Mouse (Mus musculus) urinary bladder, postnatal 10 days (tissue): ENCODE results near the gene Flywch1.
"Not testable (repeated sequence)": the region's sequence is repeated elsewhere in the genome, so short reads cannot be mapped to it uniquely, and the experiment has no call there.

Source experiments
- DNase-seq: peaks from one replicate; pipeline ENCODE4 v3.0.0; 2022; ENCODE audit warnings: low spot score

The Flywch1 gene

GRCm38 (mm10) chr17:23778447-23778846 lies 7.0 kb upstream of the Flywch1 start:
- no peak for DNase-seq

GRCm38 (mm10) chr17:23777141-23777540 lies 5.7 kb upstream of the Flywch1 start:
- DNase-seq = no peak

- DNase-seq = no peak
Measured at GRCm38 (mm10) chr17:23776216-23776615, 4.8 kb upstream of the Flywch1 start.

DNA sequence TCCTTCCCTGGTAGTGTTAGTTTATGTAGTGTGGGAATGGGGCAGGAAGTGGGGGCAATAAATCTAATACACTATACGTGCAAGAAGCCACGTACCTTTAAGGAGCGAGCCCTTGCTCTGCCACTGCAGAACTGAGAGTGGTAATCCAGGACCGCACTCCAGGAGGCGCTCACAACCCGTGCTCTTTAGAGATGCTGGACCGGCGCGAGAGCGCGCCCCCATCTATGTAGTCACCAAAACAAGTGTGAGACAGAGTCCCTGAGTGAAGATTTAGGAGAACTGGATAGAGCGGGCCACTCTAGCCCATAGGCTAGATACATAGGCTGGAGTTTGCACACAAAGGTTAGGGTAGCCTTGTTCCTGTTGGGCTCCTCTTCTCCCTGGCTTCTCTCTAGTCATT lies 2.7 kb upstream of the Flywch1 start:
- no peak for DNase-seq

DNA sequence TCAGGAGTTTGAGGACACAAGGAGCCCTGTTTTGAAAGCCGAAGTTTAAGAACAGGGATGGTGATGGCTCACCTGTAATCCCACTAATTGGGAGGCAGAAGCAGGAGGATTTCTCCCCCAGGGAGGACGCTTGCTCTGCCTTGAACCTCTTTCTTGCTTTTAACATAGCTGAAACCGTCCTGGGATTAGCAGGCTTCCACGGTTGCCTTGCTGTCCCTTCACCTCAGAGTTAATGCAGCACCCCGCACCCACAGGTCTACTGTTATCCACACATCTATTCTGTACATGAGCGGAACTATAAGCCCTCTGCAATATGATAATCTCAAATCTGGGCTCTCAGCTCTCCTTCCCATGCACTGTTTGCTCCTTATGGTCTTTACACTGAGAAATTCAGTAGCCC lies 2.3 kb upstream of the Flywch1 start:
- no peak for DNase-seq

DNA sequence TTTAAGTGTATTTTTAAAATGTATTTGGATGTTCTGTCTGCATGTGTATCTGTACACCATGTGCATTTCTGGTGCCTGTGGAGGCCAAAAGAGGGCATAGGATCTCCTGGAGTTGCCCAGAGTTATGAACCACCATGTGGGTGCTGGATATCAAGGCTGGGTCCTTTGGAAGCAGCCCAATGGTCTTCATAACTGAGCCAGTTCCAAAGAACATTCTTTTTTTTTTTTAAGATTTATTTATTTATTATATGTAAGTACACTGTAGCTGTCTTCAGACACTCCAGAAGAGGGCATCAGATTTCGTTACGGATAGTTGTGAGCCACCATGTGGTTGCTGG lies 786 bp upstream of the Flywch1 start:
- not testable (repeated sequence) for DNase-seq

DNA sequence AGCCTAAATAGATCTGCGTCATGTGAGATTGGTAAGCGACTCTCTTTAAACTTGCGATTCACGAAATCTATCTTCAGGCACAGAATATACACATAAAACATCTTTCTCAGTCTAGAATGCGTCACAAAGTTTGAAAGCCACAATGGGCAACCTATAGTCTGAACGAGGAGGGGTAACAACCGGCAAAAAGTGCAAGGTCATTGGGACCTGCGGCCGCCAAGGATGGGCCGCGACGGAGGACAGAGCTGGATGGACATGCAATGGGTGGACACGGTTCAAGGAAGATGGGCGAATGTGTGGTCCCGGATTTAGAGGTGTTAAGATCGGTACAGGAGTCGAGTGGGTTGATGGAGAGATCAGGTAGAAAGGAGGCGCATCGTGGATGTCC lies 512 bp downstream of the Flywch1 start:
- DNase-seq = no peak

DNA sequence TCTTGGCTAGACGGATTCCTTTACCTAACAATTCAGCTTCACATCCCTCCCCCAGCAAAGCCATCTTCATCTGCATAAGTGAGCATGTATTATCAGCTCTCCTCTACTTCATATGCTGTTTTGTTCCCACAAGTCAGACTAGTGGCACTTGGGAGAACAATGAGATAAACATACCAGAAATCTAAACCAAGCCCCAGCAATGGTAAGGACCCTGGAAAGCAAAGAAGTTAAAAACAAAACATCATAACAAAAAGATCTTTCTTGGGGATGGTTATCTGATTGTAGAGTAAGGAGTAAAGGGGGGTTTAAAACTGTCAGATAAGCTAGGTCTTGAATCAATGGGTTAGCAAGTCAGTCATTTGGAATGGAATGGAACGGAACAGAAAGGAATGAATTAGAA lies 909 bp downstream of the Flywch1 start:
- no peak for DNase-seq

DNA sequence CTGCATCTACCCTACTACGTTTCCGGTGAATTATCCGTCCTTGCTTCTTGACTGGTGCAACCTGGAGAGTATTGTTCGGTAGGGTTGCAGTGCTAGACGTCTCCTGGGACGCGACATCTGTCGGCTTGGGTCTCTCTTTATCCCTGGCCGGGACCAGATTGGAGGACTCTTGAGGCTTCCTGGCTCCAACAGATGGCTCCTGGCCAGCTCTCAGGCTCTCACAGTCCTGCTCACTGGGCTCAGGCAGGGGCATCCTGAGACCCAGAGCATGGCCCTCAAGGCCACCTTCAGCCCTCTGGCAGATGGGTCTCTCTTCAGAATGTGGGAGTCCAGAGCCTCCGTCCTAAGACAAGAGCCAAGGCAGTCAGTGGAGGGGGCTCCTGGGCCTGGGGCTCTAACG lies 8.4 kb downstream of the Flywch1 start:
- no peak for DNase-seq

DNA sequence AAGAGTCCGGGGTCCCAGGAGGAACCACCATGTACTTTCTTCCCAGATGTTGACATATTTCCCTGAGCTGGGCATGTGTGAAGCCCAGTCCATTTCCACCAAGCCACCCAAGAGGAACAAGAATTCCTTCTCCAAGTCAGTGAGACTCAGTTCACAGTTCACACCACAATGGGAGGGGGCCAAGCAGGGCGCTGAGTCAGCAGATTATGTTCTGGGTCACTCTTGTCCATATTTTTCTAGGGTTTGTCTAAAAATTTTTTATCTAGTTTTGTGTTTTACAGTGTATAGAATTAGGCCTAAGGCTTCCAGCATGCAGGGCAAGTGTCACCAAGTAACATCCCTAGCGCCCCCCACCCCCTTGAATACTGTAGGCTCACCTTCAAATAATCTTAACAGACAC lies 10.2 kb downstream of the Flywch1 start:
- no peak for DNase-seq

GRCm38 (mm10) chr17:23760231-23760630 lies 11.2 kb downstream of the Flywch1 start:
- no peak for DNase-seq

DNA sequence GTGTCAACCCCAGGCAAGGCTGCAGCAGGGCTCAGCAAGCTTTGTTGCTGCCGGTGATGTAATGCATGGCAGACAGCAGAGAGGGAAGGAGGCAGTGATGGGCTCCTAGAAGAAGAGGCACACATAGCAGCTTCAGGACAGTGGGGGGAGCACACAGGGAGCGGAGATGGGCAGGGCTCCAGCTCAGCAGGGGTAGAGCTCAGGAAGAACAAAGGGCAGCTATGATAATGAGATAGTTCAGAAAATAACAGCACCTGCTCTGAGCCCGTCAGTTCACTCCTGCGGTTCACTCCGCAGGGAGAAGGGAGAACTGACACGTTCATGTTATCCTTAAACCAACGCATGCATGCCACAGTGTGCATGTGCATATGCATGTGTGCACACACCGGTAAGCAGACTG lies 12.6 kb downstream of the Flywch1 start:
- no peak for DNase-seq

DNA sequence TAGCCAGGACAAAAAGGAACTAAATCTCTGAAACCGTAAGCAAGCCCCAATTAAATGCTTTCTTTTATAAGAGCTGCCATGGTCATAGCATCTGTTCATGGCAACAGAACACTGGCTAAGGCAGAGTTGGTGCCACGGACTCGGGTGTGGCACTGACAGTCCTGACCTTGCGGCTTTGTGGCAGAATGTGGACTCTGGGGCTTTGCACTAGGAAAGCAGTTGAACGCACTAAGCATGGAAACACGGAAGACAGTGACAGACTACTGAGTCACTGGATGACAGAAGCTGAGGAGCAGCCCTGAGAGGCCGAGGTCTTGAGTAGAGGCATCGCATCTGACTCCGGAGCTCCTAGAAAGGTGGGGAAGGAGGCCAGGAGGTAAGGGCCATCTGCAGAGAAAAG lies 13.8 kb downstream of the Flywch1 start:
- no peak for DNase-seq

DNA sequence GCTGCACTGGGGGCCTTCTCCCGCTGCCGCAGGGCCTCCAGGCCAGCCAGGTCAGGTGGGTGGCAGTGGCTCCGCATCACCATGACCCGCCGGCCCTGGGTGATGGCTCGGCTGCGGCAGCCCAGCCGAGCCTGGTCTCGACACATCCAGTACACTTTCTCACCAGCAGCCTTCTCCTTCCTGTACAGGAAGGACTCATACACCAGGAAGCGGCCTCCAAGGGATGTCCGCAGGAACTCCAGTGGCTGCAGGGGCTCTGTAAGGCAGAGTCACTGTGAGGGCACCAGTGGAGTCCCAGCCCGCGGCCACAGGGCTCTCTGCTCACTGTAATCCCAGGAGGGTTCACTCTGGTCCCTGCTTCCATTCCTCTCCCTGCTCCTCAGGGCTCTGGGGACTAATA lies 15.7 kb downstream of the Flywch1 start:
- DNase-seq = no peak

DNA sequence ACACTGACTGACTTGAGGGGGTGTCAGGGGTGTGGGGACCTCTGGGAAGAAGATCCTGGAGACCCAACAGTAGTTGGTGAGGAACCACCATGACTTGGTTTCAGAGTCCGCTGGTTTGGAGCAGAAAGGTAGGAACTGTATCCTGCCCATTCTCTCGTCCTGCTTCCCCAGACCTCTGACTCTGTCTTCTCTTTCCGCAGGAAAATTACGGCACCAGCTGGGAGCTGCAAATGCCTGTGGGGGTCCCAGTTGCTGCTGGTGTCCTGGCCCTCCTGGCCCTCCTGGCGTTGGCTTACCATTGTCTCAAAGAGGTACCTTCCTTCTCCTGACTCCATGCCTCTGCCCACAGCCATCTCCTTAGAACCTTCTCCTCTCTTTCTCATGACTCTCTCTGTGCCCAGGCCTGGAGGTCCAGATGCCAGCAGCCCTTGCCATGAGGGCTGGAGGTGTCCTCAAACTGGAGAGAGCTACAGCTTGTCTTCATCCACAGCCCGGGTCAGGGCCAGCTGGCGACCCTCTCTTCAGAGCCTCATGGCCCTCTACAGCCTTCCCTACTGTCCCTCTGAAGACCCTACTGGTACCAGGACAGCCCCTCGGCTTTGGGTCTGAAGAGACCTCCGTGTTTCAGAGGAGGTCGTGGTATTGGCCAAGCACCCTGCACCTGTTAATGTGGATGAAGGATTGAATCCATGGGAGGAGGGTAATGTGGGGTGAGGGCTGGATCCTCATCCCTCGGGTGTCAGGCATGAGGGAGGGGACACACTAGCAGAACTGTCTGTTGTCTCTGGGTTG lies 21.8 kb downstream of the Flywch1 start:
- DNase-seq = no peak

DNA sequence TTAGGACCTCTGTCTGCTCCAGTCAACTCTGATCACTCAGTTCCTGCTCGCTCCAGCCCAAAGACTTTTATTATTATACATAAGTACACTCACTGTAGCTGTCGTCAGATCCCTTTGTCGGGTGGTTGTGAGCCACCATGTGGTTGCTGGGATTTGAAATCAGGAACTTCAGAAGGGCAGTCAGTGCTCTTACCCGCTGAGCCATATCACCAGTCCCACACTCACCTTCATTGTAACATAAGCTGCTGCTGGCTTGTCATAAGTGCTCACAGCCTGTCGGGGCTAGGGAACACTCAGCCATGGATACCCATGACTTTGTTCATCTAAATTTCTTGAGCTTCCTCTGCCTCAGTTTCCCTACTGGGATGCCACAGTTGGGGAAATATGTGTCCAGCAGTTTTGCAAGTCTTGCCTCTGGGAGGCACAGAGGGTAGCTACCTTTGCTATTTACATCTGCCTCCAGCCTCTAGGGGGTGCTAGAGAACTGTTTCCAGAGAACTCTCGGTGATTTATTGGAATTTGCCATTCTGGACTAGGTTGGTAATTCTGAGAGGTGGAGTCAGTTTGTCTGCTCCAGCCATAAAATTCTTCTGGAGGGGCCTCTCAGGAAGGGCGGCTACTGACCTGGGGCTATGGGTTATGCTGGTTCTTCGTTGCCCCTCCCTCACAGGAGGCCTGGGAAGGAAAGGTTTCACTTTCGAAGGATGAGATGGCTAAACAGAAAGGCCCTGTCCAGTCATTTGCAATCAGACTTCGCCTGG lies 22.6 kb downstream of the Flywch1 start:
- no peak for DNase-seq

DNA sequence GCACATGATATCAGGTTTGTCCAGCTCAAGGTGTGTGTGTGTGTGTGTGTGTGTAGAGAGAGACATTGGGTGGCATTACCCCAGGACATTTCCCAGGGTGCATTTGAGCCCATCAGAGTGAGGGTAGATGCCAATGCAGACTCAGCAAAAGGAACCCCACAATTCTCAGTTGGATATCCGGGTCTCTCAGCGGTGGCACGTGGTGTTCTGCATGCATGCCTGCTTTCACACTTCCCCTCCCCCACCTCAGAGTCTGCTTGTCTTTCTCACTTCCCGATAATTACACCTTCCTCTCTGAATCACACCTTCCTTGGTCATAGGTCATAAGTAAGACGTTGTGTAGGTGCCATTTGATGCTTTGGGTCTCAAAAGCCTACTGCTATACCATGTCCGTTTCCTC lies 23.4 kb downstream of the Flywch1 start:
- DNase-seq = no peak

GRCm38 (mm10) chr17:23747471-23747870 lies 23.9 kb downstream of the Flywch1 start:
- DNase-seq = no peak

DNA sequence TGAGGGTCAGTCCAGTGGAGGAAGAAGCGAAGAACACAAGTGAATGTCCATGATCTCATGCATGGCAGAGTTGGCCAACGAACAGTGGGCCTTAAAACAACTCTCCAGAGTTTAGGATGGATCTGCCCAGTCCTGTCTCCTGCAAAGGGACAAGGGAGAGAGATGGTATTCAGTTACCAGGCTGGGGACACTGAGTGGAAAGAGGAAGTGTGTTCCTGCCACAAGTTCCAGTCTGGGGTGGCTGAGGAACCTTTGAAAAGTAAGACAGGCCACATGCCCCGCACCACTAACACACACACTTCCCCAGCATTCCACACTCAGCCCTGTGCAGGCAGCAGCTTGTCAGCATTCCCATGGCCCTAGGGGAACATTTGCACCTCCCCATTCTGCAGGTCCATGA lies 24.6 kb downstream of the Flywch1 start:
- no peak for DNase-seq

DNA sequence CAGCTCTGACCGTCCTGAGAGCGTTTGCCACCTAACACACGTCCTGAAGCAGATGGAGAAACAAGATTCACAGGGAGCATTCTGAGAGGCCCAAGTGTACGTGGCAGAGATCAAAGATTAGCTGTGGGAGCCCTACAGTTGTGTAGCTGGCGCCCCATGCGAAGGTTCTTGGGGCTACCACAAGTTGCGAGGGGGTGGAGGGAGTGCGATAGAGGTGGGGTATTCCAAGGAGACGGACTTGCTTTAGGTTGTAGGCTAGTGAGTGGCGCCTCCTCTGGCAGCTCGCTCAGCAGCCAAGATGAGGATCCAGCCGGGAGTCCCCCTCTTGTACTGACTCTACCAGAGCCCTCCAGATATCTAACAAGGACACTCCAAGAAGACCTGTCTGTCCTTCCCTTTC lies 25.1 kb downstream of the Flywch1 start:
- DNase-seq = no peak

- DNase-seq = no peak
Measured at GRCm38 (mm10) chr17:23745301-23746251, 25.8 kb downstream of the Flywch1 start, which contains the start of gene Kremen2. TSS of gene Kremen2 (minus strand) at chr17:23745833.

DNA sequence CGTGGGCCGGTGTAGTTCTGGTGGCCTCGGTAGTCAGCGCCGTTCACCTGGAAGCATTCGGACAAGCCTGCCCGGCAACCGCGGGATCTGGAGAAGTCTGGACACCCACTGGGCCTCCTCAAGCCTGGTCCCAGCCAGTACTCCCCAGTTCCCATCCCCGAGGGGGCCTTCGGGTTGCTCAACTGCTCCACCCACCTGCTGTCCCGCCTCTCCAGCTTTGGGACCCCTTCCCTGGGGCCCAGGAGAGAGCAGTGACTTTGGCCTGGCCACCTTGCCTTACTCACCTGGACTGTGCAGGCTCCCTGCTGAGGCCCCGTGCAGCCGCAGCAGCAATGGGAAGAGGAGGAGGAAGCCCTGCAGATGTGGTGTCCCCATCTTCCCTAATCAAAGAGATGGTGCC lies 26.8 kb downstream of the Flywch1 start:
- no peak for DNase-seq

GRCm38 (mm10) chr17:23744076-23744475 lies 27.3 kb downstream of the Flywch1 start:
- DNase-seq = no peak
